Mouse (Mus musculus): ENCODE data around the gene Gimap3. TPM values are rescaled to one million over a fixed set of nuclear protein-coding genes. Genes with fewer than 3 reads are reported as not detected.

Gimap3 gene
- polyA plus RNA-seq, 1 experiment from 2014 or later, result not detected

DNA sequence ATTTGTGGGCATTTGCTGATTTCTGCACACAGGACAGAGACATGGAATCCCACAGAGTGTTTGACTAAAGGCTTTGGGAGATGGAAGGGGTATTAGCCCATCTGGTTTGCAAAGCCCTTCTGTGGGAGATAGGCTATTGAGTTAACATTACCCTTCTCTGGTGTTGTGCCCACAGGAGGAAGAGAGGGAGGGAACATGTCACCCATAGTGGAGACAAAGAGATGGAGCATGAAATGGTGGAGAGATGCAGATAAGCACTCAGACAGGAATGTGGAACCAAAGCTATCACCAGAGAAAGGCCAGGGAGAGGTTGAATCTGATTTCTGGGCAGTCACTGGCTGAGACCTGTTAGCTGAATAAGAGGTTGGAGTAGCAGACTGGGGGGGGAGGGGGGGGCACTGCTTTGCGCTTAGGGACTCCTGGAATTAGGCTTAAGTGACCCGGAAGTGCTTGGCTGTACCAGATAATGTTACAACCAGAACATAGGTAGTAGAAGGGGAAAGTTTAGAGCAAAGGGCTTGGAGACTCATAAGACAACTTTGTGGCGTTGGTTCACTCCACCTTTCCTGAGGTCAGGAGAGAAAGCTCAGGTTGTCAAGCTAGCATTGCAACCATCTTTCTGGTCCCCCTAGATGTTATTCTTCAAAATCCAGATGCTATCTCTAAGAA, 30.0 kb downstream of the Gimap3 start:
- Histone ChIP-seq H3K9me3 (replicated peaks) (no peaks in the 10 kb centered on the region), H3K36me3 (no peaks in the 10 kb centered on the region), H3K4me1 (peaks cover 13% of the 10 kb centered on the region), H3K9ac (no peak overlapping the region), H3K4me3 (no peak overlapping the region), H3K27me3 (peaks cover 40% of the 10 kb centered on the region), H3K27ac (no peak overlapping the region), H3K4me2 (replicated peaks) (no peak overlapping the region)
- WGBS, result 74% methylated on average over 3 of the region's 3 CpGs
- ATAC-seq (ENCODE audit: low FRiP score), result no peak

DNA sequence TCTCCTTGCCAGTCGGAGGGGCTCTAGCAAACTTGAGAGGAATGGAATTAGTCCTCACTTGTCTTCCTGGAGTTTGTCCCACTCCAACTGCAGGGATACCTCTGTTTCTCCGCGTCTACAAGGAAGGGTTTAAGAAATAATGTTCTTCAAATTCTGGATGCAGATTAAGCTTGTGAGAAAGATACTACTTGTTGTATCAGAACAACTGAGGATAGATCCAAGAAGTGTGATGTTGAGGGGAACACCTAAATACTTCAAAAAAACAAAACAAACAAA, 30.9 kb downstream of the Gimap3 start:
- Histone ChIP-seq H3K4me3 (no peak overlapping the region), H3K27me3 (peaks cover 38% of the 10 kb centered on the region), H3K9me3 (replicated peaks) (no peaks in the 10 kb centered on the region), H3K27ac (no peak overlapping the region), H3K36me3 (no peaks in the 10 kb centered on the region), H3K4me2 (replicated peaks) (no peak overlapping the region), H3K9ac (no peak overlapping the region), H3K4me1 (peaks cover 13% of the 10 kb centered on the region)
- over 99% methylated on average over 3 of the region's 3 CpGs for WGBS
- ATAC-seq (ENCODE audit: low FRiP score), result no peak

DNA sequence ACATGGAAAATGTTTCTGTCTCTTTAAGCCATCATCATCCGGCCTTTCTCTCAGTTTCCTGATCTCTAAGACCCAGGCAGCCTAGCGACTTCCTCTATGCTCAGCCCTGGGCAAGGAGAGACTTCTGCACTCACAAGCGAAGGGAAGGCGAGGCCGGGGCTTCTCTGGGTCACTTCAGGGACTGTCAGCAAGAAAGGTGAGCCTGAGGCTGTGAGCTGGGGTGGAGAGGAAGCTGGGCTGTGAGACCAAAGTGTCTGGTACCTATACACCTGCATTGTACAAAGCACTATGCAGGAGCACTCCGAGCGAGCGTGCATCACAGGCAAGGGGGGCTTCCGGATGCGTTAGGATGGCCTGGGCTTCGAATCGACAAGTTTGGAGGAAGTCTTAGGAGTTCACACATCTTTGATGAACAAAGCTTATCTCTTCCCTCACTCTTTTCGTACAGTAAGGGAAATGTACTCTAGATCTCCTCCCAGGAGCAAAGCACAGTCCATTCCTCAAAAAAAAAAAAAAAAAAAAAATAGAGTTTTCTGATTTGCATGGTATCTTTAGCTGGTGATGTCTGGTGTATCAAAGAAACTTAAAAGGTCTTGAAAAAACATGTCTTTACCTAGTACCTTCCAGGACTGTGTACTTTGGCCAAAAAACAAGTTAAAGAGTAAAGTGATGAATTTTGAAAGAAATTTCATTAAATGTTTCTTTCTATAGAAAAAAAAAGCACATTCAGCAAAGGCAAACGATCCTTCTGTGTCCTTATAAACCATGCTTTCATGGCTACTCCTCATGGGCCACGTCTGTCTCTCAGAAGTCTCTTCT, 31.5 kb downstream of the Gimap3 start, which contains the start of gene Gimap1:
Gene Gimap1, plus strand, starts transcription at position 94 of the 819 bp plus-strand sequence.
- H3K36me3 ChIP-seq, result no peaks in the 10 kb centered on the region
- H3K9me3 ChIP-seq (replicated peaks), result no peaks in the 10 kb centered on the region
- no peak within 1 kb of the TSS for H3K27ac ChIP-seq
- no peak within 1 kb of the TSS for H3K4me3 ChIP-seq
- no peak within 1 kb of the TSS for H3K4me2 ChIP-seq (replicated peaks)
- 83% methylated on average over 15 of the region's 15 CpGs for WGBS
- peaks cover 37% of the 10 kb centered on the region for H3K27me3 ChIP-seq
- ATAC-seq (ENCODE audit: low FRiP score), result no peak
- peaks cover 13% of the 10 kb centered on the region for H3K4me1 ChIP-seq
- H3K9ac ChIP-seq, result no peak within 1 kb of the TSS

DNA sequence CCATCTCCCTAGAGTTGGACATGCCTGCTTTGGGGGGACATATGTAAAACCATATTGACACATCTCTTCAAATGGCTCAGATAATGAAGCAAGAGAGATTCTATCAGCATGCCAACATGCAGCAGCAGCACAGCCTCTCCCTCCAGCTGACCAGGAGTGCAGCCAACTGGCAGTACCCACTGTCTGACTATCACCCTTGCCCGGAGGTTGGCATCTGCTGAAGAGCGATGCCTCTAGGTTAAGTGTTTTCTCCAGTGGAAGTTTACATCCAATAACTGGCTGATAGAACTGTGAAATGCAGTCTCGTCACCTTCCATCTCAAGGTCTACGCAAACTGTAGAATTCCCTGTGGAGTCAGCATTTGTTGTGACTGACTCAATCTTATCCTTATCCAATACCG, 33.0 kb downstream of the Gimap3 start:
- no peak overlapping the region for H3K4me3 ChIP-seq
- H3K9me3 ChIP-seq (replicated peaks), result no peaks in the 10 kb centered on the region
- peaks cover 8% of the 10 kb centered on the region for H3K4me1 ChIP-seq
- peaks cover 23% of the 10 kb centered on the region for H3K27me3 ChIP-seq
- no peak for ATAC-seq (ENCODE audit: low FRiP score)
- WGBS, result 92% methylated on average over 5 of the region's 5 CpGs
- H3K9ac ChIP-seq, result no peak overlapping the region
- H3K36me3 ChIP-seq, result no peaks in the 10 kb centered on the region
- no peak overlapping the region for H3K27ac ChIP-seq
- H3K4me2 ChIP-seq (replicated peaks), result no peak overlapping the region

DNA sequence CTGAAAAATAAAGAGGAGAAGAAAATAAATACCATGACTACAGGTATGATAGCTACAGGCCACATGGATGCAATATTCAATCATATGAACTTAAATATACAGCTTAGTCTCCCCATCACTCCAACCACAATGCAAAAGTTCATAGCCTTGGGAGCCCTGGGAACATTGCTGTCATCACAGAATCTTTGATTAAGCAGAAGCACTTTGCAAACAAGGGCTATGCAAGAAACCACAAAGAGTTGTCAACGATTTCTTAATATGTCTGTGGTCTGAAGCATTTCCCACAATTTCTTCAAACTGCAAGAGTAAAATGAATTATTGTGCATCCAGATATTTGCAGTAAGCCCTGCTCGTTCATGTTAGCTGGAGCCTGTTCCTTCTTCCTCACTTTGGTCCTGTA, 33.6 kb downstream of the Gimap3 start:
- Histone ChIP-seq H3K27ac (no peak overlapping the region), H3K27me3 (peaks cover 17% of the 10 kb centered on the region), H3K4me2 (replicated peaks) (no peak overlapping the region), H3K36me3 (no peaks in the 10 kb centered on the region), H3K4me1 (peaks cover 2% of the 10 kb centered on the region; the same call in 1 of the 2 replicates), H3K4me3 (no peak overlapping the region), H3K9ac (no peak overlapping the region), H3K9me3 (replicated peaks) (no peaks in the 10 kb centered on the region)
- WGBS, result 88% methylated on average over 2 of the region's 2 CpGs
- ATAC-seq (ENCODE audit: low FRiP score), result no peak

DNA sequence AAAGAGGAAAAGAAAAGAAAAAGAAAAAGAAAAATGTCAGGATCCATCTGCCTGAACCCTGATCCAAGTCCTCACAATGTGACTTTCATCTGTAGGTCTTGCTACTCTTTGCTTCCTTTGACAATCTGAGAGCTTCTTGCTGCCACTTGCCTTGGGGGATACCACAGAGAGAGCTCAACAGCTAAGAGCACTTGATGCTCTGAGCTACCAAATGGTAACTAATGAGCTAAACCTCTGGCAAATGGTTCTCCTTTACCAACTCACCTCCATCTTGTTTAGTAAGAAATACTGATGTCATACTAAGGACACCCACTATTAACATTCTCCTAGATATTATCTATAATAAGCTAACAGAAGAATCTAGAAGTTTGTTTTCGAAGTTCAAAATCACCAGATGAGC, 37.0 kb downstream of the Gimap3 start:
- Histone ChIP-seq H3K4me2 (replicated peaks) (no peak overlapping the region), H3K4me3 (no peak overlapping the region), H3K36me3 (no peaks in the 10 kb centered on the region), H3K27me3 (no peaks in the 10 kb centered on the region), H3K9me3 (replicated peaks) (no peaks in the 10 kb centered on the region), H3K27ac (no peak overlapping the region), H3K9ac (no peak overlapping the region), H3K4me1 (no peaks in the 10 kb centered on the region)
- no peak for ATAC-seq (ENCODE audit: low FRiP score)
- 87% methylated on average over 1 of the region's 1 CpGs for WGBS

DNA sequence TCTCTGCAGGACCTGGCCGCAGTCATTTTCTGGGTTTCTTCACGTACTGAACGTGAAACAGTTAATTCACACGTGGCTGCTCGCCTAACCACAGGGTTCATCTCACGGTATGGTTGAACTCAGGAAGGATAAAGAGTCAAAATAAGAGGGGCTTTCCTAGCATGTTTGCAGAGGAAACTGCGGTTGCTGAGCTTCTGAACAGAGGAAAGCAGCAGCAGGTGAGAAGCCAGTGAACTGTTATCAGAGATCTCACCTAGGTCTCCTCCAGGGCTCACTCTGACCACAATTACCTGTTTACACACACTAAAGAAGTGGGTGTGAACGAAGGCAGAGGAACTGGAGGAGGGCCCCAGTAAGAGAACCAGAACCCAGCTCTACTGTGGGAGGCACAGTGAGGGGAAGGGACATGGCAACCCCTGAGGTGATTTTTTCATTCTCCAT, 37.8 kb downstream of the Gimap3 start:
- no peak overlapping the region for H3K4me2 ChIP-seq (replicated peaks)
- no peaks in the 10 kb centered on the region for H3K36me3 ChIP-seq
- 56% methylated on average over 8 of the region's 8 CpGs for WGBS

DNA sequence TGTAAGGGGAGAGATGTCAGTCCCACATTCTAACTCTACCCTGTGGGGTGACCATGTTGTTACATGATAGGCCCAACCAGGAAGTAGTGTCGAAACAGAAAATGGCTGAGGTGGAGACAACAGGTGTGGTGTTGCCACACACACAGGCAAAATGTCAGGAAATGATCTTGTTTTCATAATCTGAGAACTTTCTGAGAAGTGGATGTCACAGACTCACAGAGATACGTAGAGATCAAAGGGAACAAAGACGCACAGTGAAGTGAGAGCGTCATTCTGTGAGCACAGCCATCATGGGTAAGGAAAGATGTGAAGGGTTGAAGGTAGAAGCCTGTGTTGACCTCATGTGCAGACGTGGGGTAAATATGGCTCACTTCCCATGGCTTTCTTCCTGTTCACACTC, 42.9 kb downstream of the Gimap3 start:
- ATAC-seq (ENCODE audit: low FRiP score), result no peak
- WGBS, result 88% methylated on average over 5 of the region's 5 CpGs
- no peak overlapping the region for H3K27ac ChIP-seq

More for the DNA sequence above, 37.8 kb downstream of the Gimap3 start:
- no peaks in the 10 kb centered on the region for H3K4me1 ChIP-seq
- H3K4me3 ChIP-seq, result no peak overlapping the region
- H3K27ac ChIP-seq, result no peak overlapping the region
- no peaks in the 10 kb centered on the region for H3K27me3 ChIP-seq
- H3K9ac ChIP-seq, result no peak overlapping the region
- no peak for ATAC-seq (ENCODE audit: low FRiP score)
- no peaks in the 10 kb centered on the region for H3K9me3 ChIP-seq (replicated peaks)

DNA sequence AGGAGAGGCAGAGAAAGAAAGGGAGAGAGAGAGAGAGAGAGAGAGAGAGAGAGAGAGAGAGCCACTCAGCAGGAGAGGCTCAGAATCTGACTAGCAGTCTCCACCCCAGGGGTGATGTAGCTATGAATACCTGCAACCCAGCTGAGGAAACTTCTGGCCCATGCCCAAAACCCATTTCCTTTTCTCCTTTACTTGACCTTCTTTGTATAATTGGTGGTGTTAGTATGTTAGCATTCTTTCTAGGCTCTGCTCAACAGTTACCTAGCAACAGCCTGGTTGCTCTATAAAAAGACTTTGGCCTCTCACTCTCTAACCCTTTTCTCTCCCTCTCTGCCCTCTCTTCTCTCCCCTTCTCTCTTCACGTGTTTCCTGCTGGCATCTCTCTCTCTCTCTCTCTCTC, 45.2 kb downstream of the Gimap3 start:
- 0% methylated on average over 1 of the region's 1 CpGs for WGBS
- H3K27me3 ChIP-seq, result no peaks in the 10 kb centered on the region
- no peak for ATAC-seq (ENCODE audit: low FRiP score)

More for the DNA sequence above, 42.9 kb downstream of the Gimap3 start:
- H3K4me2 ChIP-seq (replicated peaks), result no peak overlapping the region
- H3K9ac ChIP-seq, result no peak overlapping the region
- no peaks in the 10 kb centered on the region for H3K27me3 ChIP-seq
- H3K9me3 ChIP-seq (replicated peaks), result no peaks in the 10 kb centered on the region
- 0 out of 2 replicates have a peak, but pooled peaks cover 8% of the 10 kb centered on the region for H3K4me1 ChIP-seq
- no peak overlapping the region for H3K4me3 ChIP-seq
- no peaks in the 10 kb centered on the region for H3K36me3 ChIP-seq

DNA sequence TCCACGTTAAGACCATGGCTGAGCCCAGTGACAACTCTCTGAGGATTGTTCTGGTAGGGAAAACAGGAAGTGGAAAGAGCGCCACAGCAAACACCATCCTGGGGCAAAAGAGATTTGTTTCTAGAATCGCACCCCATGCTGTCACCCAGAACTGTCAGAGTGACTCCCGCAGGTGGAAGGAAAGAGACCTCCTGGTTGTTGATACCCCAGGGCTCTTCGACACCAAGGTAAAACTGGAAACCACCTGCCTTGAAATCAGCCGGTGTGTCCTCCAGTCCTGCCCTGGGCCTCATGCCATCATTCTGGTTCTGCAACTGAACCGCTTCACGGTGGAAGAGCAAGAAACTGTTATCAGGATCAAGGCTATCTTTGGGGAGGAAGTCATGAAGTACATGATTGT, 47.2 kb downstream of the Gimap3 start:
- Histone ChIP-seq H3K4me3 (no peak overlapping the region), H3K9me3 (replicated peaks) (no peaks in the 10 kb centered on the region), H3K36me3 (no peaks in the 10 kb centered on the region), H3K4me1 (0 out of 2 replicates have a peak, but pooled peaks cover 8% of the 10 kb centered on the region), H3K4me2 (replicated peaks) (no peak overlapping the region), H3K27me3 (no peaks in the 10 kb centered on the region), H3K9ac (no peak overlapping the region), H3K27ac (no peak overlapping the region)
- WGBS, result 88% methylated on average over 8 of the region's 8 CpGs
- ATAC-seq (ENCODE audit: low FRiP score), result no peak

More for the DNA sequence above, 45.2 kb downstream of the Gimap3 start:
- Histone ChIP-seq H3K9ac (no peak overlapping the region), H3K36me3 (no peaks in the 10 kb centered on the region), H3K9me3 (replicated peaks) (no peaks in the 10 kb centered on the region), H3K4me1 (0 out of 2 replicates have a peak, but pooled peaks cover 8% of the 10 kb centered on the region), H3K4me2 (replicated peaks) (no peak overlapping the region), H3K27ac (no peak overlapping the region), H3K4me3 (no peak overlapping the region)

DNA sequence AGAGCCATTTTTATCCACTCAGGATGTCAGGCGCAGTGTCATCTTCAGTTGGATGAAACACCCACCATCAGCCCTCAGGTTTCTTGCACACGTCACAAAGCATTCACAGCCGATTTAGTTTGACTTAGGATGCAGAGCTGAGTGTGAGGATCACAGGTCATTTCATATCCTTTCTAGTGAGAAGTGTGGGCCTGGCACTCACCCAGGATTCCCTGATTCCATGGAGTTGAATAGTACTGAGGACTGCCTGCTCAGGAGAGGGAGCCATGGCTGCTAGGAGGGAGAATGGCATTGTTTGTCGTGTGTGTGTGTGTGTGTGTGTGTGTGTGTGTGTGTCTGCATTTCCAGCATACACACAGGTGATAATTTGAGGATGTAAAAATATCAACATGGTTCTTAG, 50.3 kb downstream of the Gimap3 start:
- no peaks in the 10 kb centered on the region for H3K27me3 ChIP-seq
- H3K4me2 ChIP-seq (replicated peaks), result no peak overlapping the region
- 85% methylated on average over 4 of the region's 4 CpGs for WGBS
- no peak for ATAC-seq (ENCODE audit: low FRiP score)
- H3K4me1 ChIP-seq, result 0 out of 2 replicates have a peak, but pooled peaks cover 2% of the 10 kb centered on the region
- no peak overlapping the region for H3K27ac ChIP-seq
- H3K9ac ChIP-seq, result no peak overlapping the region
- no peaks in the 10 kb centered on the region for H3K36me3 ChIP-seq
- H3K9me3 ChIP-seq (replicated peaks), result no peaks in the 10 kb centered on the region
- no peak overlapping the region for H3K4me3 ChIP-seq

DNA sequence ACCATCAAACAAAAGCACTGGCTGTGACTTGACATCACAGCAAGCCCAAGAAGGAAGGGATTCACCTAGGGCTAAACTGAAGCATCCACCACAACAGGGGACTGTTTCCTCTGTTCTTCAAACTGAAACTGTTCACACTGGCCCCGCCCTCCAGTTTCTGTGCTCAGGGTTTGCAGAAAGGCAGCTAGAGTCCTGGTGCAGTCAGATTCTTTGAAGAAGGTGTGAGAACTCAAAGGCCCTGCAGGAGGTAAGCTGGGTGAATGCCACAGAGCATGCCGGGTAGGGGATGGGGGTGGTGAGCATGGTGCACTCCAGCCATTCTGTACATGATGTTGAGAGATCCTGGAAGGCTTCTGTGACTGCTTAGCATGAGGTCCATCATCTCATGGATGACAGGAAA, 52.2 kb downstream of the Gimap3 start, which contains the start of the genes Gm28053 and Gimap7:
Gene Gm28053, plus strand, starts transcription at position 153 of the 400 bp plus-strand sequence.
Gene Gimap7, plus strand, starts transcription at position 167 of the 400 bp plus-strand sequence.
- Histone ChIP-seq H3K27ac (no peak within 1 kb of the TSS), H3K9ac (no peak within 1 kb of the TSS), H3K36me3 (no peaks in the 10 kb centered on the region), H3K4me1 (no peaks in the 10 kb centered on the region), H3K27me3 (no peaks in the 10 kb centered on the region), H3K4me2 (replicated peaks) (no peak within 1 kb of the TSS), H3K9me3 (replicated peaks) (no peaks in the 10 kb centered on the region), H3K4me3 (no peak within 1 kb of the TSS)
- ATAC-seq (ENCODE audit: low FRiP score), result no peak
- WGBS, result 56% methylated on average over 2 of the region's 2 CpGs
